Mouse (Mus musculus) layer of hippocampus, adult 8-10 months (tissue): ENCODE results near the gene Crb2. TPM values are rescaled to one million over a fixed set of nuclear protein-coding genes. Genes with fewer than 3 reads are reported as not detected.
A peak's percentile ranks its signal among the peaks of the same experiment; 100 is the strongest.

Source experiments
- DNase-seq, 2 experiments: peaks; one replicate each; pipeline ENCODE4 v3.0.0; 2022; ENCODE audit warnings: low spot score in 2 of 2
- total RNA-seq, 4 experiments: library from RNA; stranded (reverse); gene quantifications; 2 replicates each; pipeline ENCODE4 v1.2.4; 2022

Crb2 gene
- total RNA-seq, 4 experiments from 2014 or later: 2.8 to 6.0 (median 4.7) TPM

DNA sequence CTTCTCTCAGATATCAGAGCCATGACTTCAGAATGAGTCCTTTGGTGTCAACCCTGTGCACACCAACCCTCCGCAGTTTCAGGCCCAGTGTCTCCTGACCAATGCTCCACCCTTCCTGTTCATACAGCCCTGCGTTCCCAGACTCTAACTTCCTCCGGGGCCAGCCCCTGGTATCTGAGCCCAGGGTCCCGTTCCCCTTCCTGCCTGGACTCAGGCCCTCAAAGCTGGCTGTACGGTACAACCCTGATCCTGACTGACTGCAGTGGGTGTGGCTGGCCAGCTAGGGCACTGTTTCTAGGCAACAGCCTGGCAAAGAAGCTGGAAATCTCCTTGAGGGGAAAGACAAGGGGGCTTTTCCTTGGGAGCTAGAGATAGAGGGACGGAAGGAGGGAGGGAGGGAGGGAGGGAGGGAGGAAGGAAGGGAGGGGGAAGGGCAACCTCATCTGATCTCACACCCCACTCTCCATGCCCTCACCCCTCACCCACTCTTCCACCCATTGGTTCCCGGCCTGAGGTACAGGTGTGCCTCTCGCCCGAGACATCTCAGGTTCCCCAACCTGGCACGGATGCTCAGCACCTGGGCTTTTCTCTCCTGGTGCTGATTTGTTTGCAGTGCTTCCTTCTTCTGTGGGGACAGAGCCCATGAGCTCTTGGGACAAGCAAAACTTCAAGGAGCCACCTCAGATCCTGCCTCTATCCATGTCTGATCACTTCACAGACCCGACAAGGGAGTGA, 9.9 kb upstream of the Crb2 start:
- no peak for DNase-seq

DNA sequence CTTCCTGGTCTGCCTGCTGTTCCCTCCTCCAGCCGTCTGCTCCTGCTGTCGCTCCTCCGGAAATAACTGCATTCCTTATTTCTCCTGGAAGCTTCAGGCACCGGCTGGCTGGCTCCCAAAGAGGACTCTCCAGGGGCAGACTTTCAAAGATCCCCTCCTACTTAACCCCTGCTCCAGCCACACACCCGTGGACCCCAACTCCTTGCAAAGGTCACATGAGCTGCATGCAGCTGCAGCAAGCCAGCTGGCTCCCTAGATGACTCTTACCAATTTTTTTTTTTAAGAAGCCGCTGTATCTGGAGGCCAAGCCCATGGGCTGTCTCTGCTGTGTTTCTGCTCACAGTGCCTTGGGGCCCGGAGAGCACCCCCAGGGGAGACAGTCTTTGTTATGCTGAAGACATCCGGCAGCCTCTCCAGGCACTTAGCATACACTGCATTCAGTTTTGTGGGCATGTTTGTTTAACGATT, 8.9 kb upstream of the Crb2 start:
- peak in 1 of 2 experiments; percentile 55 for DNase-seq

DNA sequence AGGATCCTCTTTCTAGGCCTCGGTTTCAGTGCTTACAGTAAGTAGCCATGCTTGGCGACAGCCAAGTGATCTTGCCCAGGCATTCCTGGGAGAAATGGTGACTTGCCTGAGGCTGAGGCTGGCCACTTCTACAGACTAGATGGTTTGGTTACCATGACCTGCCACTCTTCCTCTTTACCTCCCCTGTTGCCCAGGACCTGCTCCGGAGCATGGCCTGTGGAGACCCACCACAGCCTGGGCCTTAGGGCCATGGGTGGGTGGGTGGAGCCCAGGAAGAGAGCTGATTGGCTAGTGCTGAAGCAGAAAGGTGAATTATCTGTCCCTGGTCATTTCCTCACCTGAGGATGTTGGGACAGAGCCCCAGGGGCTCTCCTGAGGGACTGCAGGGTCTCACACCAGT, 8.3 kb upstream of the Crb2 start:
- DNase-seq: no peak

DNA sequence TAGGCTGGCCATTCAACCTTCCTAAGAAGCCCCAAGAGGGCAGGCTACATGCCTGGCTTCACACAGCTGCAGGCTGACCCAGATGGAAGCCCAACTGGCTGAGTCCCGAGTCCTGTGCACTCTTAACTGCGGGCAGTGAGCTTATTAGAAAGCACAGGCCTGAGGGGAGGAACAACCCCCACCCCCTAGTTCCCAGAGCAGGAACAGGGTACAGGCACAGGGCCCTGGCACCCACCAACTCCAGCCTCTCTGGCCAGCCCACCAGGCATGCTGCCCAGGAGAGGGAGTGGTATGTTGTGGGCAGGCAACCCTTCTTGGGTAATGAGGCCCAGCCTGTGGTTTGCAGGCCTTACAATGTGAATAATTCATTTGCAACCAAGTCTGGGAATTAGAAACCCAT, 7.1 kb upstream of the Crb2 start:
- peak; percentile 73 to 82 for DNase-seq

DNA sequence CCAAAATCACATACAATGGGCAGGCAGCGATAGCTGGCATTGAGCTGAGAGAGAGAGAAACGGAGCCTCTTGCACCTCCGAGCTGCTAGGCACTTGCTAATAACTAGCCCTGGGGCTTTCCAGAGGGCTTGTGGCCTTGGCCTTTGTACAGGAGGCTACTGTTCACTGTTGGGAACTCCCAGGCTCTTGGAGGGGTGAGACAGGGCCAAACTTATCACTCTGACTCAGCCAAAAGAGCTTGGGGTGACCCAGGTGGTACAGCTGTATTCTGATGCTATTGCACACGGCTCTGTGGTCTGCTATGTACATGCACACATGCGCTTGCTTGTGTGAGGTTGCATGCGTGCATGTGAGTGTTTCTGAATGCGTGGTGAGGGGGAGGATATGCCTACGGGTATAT, 6.3 kb upstream of the Crb2 start:
- no peak for DNase-seq

DNA sequence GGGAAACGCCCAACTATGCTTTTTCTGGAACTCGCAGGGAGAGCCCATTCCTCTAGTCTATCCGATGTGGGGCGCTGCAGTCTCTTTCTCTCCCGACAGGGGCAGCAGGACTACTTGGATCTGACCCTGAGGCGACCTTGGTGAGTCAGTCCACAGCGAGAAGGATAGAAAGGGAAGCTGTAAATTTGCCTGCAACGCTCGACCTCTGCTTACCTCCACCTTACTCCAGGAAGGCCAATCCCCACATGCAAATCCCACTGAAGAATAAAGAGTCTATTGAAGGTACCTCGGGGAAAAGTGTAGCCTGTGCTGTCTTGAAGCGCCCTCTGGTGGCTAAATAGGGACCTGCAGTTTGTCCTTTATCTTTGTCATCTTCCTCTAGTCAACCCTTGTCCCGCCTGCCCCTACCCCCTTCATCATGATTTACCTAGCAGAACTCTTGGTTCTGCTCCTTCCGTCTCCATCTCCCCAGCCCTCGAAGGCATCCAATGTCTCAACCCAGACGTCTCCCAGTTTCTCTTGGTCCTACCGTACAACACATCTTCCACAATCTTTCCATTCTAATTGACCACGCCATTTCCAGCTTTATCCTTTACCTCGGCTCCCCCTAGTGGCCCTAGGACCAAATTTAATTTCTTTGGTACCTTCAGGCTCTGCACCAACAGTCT, 4.3 kb upstream of the Crb2 start:
- peak; percentile 83 to 96 for DNase-seq

DNA sequence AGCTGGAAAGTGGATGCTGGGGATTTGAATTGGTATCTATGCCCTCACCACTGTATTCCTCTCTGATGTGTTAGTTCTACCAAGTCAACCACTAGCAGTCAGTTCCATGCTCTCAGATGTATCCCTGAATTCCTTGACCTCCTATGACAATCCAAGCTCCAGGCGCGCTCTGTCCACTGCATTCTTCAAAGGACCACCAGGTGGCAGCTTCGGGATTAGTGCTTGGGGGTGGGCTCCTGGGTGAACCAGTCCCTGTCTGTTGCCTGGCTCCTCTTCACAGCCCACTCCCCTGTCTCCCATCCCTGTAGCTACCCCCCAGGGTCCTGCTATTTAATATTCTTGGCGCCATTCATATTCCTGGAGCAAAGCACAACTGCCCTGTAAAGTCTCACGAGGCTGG, 1.5 kb upstream of the Crb2 start:
- no peak for DNase-seq

DNA sequence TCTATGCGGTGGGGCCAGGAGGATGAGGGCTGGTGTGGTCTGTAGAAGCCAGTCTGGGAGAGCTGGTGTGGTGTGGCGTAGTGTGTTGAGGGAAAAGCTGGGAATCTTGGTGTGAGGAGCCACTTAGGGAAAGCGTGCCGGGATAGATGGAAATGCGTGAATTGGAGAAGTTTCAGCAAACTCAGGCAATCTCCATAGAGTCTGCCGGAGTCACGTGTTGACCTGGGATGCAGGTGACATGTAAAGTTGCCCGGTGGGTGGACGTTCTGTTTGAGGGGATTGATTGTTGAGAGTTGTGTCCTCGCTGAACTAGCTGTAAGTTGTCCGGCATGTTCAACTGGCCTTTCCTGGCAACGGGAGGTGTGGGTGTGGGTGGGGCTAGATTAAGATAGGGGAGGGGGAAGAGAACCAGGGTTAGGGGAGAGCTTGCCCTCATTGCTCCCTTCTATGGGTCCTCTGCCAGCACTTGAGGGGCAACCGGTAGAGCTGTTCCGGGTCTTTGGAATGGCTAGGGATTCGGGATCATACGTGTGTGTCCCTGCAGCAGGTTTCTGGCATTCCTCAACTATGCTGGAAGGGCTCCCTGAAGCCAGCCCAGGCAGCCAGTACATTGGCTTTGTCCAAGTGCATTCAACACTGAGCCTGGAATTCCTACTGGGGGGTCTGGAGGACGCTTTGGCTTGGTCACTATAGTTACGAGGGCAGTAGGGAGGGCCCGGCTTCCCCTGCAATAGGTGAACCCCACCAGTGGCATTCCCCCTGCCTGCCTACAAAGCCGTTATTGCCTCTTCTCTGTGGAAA, 762 bp downstream of the Crb2 start:
- DNase-seq: no peak

DNA sequence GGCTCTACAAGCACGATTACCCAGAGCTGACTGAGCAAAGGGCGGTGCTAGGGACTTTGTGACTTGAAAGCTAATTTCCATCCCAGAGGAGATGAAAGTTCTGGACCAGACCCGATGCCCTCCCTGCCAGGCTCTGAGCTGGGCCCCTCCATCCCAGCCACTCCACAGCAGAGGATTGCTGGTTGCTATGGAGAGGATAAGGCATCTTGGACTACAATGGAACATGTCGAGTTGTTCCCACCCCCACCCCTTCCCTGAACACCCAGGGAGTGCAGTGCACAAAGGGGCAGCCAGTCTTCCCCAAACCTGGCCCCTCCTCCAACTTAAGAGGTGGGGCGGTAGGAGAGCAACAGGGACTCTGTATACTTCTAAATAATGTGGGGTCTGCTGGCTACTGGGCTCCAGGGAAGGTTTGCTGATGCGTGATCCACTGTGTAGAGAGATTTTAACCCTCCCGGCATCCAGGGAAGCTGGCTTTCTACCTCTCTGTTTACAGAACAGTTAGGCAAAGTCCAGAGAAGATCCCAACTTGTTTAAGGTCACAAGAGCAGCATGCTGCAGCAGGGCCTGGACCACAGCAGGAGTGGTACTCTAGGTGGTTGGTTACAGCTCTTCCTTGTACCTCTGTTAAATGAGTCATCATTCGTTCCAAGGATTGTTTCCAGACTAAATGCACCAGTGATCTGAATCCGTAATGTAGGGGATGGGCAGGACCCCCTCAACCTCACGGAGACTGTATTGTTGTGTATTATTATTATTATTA, 2.1 kb downstream of the Crb2 start:
- no peak for DNase-seq

DNA sequence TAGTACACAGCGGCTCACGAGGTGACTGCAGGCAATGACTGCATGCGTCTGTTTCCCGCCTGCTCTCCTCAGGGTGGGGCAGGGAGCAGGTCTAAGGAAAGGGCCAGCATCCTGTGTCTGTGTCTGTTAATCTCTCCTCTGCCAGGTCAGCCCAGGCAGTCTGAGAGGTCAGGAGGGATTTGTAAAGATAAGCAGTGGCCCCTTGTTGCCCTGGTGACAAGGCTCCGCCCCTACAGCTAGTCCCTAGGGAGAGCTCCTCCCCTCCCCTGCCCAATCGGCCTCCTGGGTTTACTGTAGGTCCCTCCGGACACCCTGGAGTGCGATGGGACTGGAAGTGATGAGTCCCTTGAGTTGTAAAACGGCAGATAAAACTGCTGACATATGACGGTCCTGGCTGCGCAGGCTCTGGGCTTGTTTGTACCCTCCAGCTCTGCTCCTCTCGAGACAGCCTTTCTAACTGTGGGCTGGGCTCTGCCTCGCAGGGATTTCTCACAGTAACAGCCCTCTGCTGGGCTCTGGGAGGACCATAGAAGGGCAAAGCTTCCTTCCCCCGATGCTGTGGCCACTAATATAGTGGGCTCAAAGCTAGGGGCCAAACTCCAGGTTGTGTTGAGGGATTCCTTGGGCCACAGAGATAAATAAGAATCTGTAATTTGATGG, 4.4 kb downstream of the Crb2 start:
- no peak for DNase-seq

DNA sequence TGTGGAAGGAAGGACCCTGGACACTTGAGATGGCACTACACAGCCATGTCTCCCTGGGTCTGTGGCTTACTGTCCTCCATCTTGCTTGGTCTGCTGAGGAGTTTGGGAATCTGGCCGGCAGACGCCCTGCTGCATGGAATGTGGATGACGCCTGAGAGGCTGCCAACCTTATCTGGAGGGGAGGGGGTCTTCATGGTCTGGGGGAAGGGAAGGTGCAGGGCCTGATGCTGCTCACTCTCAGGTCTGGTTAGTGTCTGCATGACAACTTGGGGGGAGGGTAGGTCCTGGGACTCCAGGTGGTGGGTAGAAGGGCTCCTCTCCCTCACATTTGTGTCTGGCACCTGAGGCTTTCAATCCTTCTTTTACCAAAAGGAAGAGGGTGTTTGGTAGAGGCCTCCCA, 5.4 kb downstream of the Crb2 start:
- DNase-seq: no peak

DNA sequence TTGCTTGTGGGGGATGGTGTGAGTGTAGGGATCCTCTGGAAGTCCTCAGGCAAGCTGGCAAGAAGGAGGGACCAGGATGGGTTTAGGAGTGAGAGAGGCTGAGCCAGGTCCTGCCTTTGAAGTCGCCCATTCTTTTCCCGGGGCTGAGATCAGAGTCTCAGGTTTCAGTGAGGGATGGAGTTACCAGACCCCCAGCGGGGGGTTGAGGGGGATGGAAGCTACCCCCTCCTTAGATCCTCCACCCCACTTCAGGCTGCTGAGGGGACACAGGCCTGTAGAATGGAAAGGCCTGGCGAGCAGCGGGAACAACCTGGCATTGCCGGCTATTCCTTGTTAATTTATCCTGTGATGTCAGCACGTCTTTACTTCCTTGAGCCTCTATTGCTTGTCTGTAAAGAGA, 6.0 kb downstream of the Crb2 start:
- DNase-seq: no peak

DNA sequence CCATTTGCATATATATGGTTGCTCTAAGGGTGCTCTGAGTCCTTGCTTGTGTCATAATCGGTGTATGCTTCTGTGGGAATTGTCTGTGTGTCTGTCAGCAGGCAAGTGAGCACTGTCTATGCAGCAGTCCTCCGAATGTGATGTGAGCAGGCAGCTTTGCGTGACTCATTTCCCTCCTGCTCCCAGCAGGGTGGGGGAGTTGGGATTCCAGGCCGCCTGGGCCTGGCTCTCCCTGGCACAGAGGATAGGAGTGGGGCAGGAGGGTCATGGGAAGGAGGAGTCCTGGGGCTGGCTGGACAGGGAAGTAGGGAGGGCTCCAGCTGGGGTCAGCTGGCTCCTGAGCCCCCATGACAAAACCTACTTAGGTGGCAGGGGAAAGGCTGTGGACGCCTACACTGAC, 8.4 kb downstream of the Crb2 start:
- no peak for DNase-seq

DNA sequence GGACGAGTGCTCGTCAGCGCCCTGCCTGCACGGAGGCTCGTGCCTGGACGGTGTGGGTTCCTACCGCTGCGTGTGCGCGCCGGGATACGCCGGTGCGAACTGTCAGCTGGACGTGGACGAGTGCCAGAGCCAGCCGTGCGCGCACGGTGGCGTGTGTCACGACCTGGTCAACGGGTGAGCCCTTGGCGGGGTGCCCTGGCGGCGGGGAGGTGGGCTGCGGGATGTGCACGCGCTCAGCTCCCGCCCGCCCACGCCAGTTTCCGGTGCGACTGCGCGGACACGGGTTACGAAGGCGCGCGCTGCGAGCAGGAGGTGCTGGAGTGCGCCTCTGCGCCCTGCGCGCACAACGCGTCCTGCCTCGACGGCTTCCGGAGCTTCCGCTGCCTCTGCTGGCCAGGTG, 10.4 kb downstream of the Crb2 start:
- DNase-seq: no peak

DNA sequence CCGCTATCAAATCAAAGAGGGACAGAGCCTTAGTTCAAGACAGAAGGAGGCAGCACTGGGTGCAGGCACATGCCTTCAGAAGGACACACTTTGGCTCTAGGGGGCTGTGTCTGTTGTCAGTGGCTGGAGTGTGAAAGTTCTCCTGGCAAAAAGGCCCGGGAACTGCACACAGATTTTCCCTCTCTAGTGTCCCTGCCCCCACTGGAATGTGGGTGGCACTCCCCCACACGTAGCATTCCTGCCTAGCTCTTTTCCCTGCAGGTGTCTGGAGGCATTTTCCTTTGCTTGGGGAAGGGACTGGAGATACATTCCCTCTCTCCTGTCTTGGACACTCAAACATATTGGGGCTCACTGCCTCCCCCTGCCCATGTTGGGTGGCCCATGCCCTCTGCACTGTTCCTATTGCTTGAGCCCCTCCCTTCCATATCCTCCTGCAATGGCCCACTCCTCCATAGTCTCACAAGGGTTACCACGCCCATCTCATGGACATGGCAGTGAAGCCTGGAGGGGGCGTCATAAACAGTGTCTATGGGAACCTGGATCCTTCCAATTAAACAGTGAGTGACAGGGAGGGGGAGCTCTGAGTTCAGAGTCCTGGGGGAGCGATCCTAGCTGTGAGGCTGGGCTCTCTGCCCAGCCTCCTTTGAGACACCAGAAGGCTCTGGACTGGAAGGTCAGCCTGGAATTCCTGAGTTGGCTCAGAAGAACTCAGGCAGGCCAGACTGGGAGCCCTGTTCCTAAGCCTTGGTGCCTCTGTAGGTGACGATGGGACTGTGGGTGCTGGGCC, 12.3 kb downstream of the Crb2 start:
- no peak for DNase-seq

DNA sequence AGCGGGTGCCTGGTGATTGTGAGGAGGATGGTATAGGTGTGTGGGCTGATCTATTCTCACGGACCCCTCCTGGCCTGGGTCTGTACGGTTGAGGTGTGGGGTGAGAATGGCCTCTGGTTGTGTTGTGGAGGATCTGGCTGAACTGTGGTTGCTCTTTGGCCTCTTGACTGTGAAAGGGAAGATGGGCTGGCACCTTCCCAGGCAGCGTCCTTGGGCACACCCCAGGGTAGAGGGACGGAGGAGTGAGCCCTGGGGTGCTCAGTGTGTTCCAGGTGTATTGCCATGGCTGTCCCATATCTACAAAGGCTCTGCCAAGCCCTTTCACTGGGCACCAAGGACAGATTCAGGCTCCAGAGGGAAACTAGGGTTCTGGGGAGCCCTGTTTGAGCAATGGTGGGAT, 13.0 kb downstream of the Crb2 start:
- no peak for DNase-seq

DNA sequence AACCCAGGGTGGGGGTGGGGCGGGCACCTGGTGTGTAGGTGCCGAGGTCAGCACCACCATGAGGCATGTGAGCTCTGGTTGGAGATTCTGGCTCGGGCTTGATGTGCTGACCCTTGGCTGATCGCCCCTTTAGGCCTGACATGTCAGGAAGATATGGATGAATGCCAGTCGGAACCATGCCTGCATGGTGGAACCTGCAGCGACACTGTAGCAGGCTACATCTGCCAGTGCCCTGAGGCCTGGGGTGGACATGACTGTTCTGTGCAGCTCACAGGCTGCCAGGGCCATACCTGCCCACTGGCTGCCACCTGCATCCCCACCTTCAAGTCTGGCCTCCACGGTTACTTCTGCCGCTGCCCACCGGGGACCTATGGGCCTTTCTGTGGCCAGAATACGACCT, 13.9 kb downstream of the Crb2 start:
- no peak for DNase-seq

DNA sequence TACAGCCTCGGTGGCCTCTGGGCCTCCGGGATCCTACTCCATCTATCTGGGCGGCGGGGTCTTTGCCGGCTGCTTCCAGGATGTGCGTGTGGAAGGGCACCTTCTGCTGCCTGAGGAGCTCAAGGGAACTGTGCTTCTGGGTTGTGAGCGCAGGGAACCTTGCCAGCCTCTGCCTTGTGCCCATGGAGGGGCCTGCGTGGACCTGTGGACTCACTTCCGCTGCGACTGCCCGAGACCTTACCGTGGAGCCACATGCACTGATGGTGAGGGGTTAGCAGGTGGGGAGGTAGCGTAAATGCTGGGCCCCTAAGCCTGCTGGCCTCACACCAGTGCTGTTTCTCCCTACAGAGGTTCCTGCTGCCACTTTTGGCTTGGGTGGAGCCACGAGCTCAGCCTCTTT, 14.7 kb downstream of the Crb2 start:
- DNase-seq: no peak

DNA sequence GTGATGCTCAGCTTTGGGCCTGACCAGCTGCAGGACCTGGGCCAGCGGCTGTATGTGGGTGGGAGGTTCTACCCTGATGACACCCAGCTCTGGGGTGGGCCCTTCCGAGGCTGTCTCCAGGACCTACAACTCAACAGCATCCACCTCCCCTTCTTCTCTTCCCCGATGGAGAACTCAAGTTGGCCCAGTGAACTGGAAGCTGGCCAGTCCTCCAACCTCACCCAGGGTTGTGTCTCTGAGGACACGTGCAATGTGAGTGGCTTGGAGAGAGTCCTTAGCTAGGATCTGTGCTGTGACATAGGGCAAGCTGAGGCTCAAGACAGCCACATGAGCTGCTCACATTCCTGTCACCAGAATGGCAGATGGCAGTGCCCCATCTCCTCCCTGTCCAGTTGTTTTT, 15.3 kb downstream of the Crb2 start:
- DNase-seq: no peak

DNA sequence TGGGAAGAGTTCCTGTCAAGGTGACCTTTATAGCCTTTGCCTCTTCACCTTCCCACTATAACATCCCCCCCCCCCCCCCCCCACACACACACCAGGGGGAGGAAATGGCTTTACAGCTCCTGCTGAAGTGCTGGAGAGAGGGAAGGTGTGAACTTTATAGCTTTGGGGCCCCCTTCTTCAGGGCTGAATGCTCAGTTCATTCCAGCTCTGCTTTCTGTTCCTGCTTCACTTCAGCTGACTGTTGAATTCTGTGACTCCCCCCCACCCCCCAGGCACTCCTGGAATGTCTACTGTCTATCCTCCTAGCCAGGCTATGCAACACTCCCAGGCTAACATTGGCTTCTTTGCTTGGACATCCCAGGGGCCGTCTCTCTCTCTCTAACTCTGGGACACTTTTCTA, 20.0 kb downstream of the Crb2 start:
- DNase-seq: no peak
